Comparison of ENCODE assay signal across 11 mouse cellular contexts in genomic region chr6:85810942-85811537, GRCm38 (mm10). TPM values are rescaled to one million over a fixed set of nuclear protein-coding genes. Genes with fewer than 3 reads are reported as not detected.
"Had no signal": no experiment of that assay in that cellular context is flagged by ENCODE, and none has a peak within 500 bp of the region (broad histone marks: within the 10 kb centered on the region; RNA-seq: fewer than 3 reads in every experiment).

No protein-coding gene starts in this region.

RNA-seq across cellular contexts. Expression of gene Nat8f6, which starts 9.7 kb away (rescaled TPM):
- polyA plus RNA-seq: limb, embryonic 12.5 days; limb, embryonic 15.5 days; liver, embryonic 12.5 days; liver, embryonic 15.5 days; lung, embryonic 15.5 days; midbrain, embryonic 10.5 days; midbrain, embryonic 13.5 days; midbrain, embryonic 16.5 days; myocyte; neural tube, embryonic 13.5 days; stomach, embryonic 16.5 days had no signal

RNA-seq across cellular contexts. Expression of gene Nat8f5, which starts 9.7 kb away (rescaled TPM):
- polyA plus RNA-seq: limb, embryonic 12.5 days; limb, embryonic 15.5 days; liver, embryonic 12.5 days; liver, embryonic 15.5 days; lung, embryonic 15.5 days; midbrain, embryonic 10.5 days; myocyte; stomach, embryonic 16.5 days had no signal

RNA-seq across cellular contexts. Expression of gene Nat8, which starts 20.8 kb away (rescaled TPM):
- polyA plus RNA-seq: limb, embryonic 12.5 days; liver, embryonic 12.5 days; lung, embryonic 15.5 days; midbrain, embryonic 10.5 days; midbrain, embryonic 13.5 days; myocyte; neural tube, embryonic 13.5 days had no signal

RNA-seq across cellular contexts. Expression of gene Nat8f3, which starts 45.5 kb away (rescaled TPM):
- polyA plus RNA-seq: limb, embryonic 15.5 days; liver, embryonic 12.5 days; liver, embryonic 15.5 days; lung, embryonic 15.5 days; myocyte had no signal

RNA-seq across cellular contexts. Expression of gene Nat8f2, which starts 57.9 kb away (rescaled TPM):
- polyA plus RNA-seq: limb, embryonic 12.5 days; limb, embryonic 15.5 days; liver, embryonic 15.5 days; midbrain, embryonic 10.5 days; midbrain, embryonic 13.5 days; myocyte; neural tube, embryonic 13.5 days had no signal
